Mouse (Mus musculus): ENCODE measurements around the gene Fes. TPM values are rescaled to one million over a fixed set of nuclear protein-coding genes. Genes with fewer than 3 reads are reported as not detected.

Fes gene
- 10.1 and 10.8 TPM in 2 replicates for polyA plus RNA-seq (2015; fragmentation: Nextera tagmentation; extraction: Ambion mirVana)

GRCm38 (mm10) chr7:80387633-80388543 lies at the start of gene Fes:
TSS of gene Fes (minus strand) at chr7:80387946.

GRCm38 (mm10) chr7:80405188-80405695 lies 17.5 kb upstream of the Fes start, which contains the start of gene Furin:
TSS of gene Furin (minus strand) at chr7:80405436.

DNA sequence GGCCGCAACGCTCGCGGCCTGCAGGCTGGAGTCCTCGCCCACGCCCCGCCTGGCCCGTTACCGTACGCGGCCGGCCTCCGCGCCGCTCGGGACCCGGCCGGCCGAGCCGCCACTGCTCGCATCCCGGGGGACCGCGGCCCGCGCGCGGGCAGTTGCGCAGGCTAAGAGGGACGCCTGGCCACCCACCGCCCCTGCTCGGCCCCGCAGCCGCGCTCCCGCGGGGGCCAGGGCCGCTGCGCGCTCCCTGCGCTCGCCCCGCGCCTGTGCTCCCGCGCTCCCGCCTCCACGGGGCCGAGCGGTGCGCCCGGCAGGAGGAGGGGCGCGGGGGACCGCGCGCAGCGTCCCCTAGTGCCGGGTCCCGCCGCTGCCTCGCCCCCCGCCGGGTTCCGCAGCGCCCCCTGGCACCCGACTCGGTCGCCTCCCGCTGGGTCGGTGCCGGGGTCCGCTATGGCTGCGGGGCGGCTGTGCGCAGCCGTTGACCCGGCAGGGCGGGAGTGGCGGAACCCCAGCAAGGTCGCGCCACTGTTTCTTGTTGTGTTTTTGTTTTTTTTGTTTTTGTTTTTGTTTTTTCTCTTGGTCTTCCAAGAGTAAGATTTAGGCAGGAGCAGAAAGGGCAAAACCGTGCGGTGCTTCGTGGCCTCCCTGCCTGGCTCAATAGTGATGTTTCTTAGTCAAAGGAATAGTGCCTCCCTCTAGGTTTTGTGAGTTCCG lies 16.6 kb downstream of the Fes start, which contains the start of gene Man2a2:
Gene Man2a2, minus strand, starts transcription at position 335 of the 711 bp plus-strand sequence.

DNA sequence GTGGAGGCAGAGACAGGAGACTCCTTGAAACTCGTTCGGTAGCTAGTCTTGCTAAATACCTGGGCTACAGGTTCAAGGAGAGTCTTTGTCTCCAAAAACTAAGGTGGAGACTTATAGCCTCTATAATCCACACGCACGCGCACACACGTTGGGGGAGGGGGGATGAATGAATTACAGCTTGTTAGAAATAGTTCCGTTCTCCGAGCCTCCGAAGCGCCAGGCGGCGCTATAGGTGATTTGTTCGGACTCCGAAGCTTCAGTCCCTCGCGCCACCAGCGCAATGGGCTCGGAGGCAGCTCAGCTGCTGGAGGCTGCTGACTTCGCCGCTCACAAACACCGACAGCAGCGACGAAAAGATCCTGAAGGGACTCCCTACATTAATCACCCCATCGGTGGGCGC lies 44.9 kb downstream of the Fes start, which contains the start of gene Hddc3:
Gene Hddc3, plus strand, starts transcription at position 247 of the 400 bp plus-strand sequence.

DNA sequence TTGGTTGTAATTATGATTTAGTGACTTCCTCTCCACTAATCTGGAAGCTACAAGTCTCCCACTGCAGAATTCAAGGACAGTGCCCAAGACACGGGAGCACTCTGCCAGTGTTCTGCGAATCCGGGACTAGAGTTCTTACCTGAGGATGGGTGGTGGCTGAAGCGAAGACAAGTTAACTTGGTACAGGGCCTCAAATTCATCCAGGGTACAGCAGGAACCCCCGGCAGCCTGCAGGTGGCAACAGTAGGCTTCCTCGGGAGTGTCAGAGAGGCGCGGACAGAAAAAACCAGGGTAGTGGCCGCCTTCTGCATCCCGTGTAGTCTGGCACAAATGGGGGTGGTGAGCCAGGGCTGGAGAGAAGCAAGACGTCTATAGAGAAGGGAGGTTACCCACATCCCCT lies 47.0 kb downstream of the Fes start, which contains the start of gene Unc45a:
Gene Unc45a, minus strand, starts transcription at position 213 of the 400 bp plus-strand sequence.

Other genes with a start within 250 kb of the Fes start
- gene Sema4b, start 201.1 kb downstream of the Fes start, polyA plus RNA-seq (2015; fragmentation: Nextera tagmentation; extraction: Ambion mirVana) = 3.1 and 4.7 TPM in 2 replicates
- 23.7 and 30.6 TPM in 2 replicates for gene Cib1, start 155.1 kb downstream of the Fes start, polyA plus RNA-seq (2015; fragmentation: Nextera tagmentation; extraction: Ambion mirVana)
- gene Gdpgp1, start 155.1 kb downstream of the Fes start, polyA plus RNA-seq (2015; fragmentation: Nextera tagmentation; extraction: Ambion mirVana) = 1.6 and 2.0 TPM in 2 replicates
- 0.69 and 0.96 TPM in 2 replicates for gene Ttll13, start 141.6 kb downstream of the Fes start, polyA plus RNA-seq (2015; fragmentation: Nextera tagmentation; extraction: Ambion mirVana)
- gene Ngrn, start 126.7 kb downstream of the Fes start, polyA plus RNA-seq (2015; fragmentation: Nextera tagmentation; extraction: Ambion mirVana) = 36.0 and 36.6 TPM in 2 replicates
- 3.1 and 3.9 TPM in 2 replicates for gene Vps33b, start 118.3 kb downstream of the Fes start, polyA plus RNA-seq (2015; fragmentation: Nextera tagmentation; extraction: Ambion mirVana)
- 27.3 and 29.1 TPM in 2 replicates for gene Prc1, start 93.5 kb downstream of the Fes start, polyA plus RNA-seq (2015; fragmentation: Nextera tagmentation; extraction: Ambion mirVana)
- 3.5 and 4.3 TPM in 2 replicates for gene Rccd1, start 63.5 kb downstream of the Fes start, polyA plus RNA-seq (2015; fragmentation: Nextera tagmentation; extraction: Ambion mirVana)
- 13.4 and 14.3 TPM in 2 replicates for gene Unc45a, start 46.9 kb downstream of the Fes start, polyA plus RNA-seq (2015; fragmentation: Nextera tagmentation; extraction: Ambion mirVana)
- gene Hddc3, start 44.8 kb downstream of the Fes start, polyA plus RNA-seq (2015; fragmentation: Nextera tagmentation; extraction: Ambion mirVana) = 13.9 and 14.1 TPM in 2 replicates
- 11.9 and 15.5 TPM in 2 replicates for gene Man2a2, start 16.6 kb downstream of the Fes start, polyA plus RNA-seq (2015; fragmentation: Nextera tagmentation; extraction: Ambion mirVana)
- gene Furin, start 17.5 kb upstream of the Fes start, polyA plus RNA-seq (2015; fragmentation: Nextera tagmentation; extraction: Ambion mirVana) = 12.1 and 13.6 TPM in 2 replicates
- gene Blm, start 147.2 kb upstream of the Fes start, polyA plus RNA-seq (2015; fragmentation: Nextera tagmentation; extraction: Ambion mirVana) = 2.7 and 3.3 TPM in 2 replicates

All from skeletal muscle tissue, postnatal 0 days (tissue).